Mouse (Mus musculus) gastrocnemius, postnatal 25 days (tissue): ENCODE measurements around the gene H2-Aa. TPM values are rescaled to one million over a fixed set of nuclear protein-coding genes. Genes with fewer than 3 reads are reported as not detected.

Source experiments
- DNase-seq: peaks from one replicate; pipeline ENCODE4 v3.0.0; 2022
- total RNA-seq, 2 experiments: library from RNA; stranded (reverse); gene quantifications; 1 replicate in 1 of 2; 2 replicates in 1 of 2; pipeline ENCODE4 v1.2.3; 2021

H2-Aa gene
- total RNA-seq, 2 experiments from 2014 or later, result 4.4 to 4.5 TPM

DNA sequence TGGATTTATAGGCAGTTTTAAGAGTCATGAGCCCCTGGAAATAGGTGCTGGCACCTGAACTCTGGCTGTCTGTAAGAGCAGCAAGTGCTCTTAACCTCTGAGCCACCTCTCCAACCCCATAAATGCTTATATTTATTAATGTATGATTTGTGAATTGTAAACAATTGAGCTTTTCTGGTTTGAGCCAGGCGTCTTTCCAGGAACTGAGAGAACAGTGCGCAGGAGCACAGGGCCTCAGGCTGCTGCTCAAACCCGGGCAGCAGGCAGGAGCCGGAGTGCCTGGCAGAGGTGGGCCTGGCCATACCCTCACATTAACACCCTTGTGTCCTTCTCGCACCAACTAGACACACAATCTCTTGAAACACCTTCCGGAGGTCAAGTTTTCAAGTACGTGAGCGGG, 12.4 kb upstream of the H2-Aa start:
- DNase-seq, result no peak

DNA sequence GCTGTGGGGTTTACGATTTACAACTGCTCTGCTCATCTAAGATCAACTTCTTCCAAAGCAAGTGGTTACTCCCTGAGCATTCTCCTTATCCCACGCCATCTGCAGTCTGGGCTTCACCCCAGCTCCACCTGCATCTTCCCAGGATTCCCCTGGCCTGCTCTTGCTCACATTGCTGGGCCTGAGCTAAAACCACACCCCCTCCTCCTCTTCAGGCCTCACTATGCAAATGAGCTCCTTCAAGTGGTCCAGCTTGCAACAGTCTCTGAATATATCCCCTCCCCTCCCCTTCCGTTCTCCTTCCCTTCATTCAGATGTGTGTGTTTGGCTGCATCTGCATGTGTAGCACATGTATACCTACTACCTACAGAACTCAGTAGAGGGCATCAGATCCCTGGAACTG, 11.7 kb upstream of the H2-Aa start:
- no peak for DNase-seq

DNA sequence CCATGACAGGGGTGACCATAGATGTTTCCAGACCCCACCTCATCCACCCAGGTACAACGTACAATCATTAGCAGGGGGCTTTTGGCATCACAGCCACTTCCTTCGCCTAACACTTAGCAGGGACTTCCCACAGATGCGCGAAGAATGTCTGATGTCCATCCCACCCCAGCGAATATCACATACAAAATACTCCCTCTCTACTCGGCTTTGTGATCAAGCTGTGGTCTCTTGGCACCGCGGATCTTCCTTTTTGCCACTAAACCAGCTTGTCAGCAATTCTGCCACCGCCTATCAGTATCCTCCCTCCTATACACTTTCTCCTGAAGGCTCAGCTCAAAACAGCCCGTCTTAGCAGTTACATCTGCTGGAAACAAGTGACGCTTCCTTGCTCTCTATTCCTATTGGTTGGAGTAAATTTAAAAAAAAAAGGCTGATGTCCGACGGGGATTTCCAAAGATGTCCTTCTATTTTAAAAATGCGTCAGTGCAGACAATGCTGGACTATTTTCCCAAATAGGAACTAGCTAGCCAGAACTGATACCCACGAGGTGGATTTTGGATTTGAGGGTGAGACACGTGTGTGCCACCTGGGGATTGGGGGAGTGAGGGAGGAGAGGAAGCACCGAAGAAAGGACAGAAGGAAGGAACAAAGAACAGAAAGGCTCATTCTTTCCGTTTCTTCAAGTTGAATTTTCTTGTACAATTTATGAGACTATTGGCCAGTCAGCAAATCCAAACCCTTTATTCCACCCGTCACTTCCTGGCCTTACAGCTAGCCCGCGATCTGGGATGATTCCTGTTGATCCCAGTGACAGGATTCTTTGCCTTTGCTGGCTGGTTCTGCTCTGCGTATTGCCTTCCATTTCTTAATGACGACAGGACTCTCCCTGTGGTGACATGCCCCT, 8.5 kb upstream of the H2-Aa start:
- no peak for DNase-seq

DNA sequence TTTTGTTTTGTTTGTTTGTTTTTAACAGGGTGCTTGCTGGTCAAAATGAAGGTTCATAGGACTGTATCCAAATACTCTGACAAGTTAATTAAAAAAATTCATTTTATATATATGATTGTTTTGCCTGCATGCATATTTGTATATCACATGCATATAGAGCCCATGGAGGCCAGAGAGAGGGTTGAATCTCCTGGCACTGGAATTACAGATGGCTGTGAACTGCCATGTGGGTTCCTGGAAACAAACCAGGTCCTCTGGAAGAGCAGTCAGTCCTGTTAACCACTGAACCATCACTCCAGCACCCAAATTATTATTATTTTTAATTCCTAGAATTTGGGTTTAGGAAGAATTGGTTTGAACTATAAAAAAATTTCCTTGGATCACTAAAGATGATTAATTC, 7.7 kb upstream of the H2-Aa start:
- no peak for DNase-seq

DNA sequence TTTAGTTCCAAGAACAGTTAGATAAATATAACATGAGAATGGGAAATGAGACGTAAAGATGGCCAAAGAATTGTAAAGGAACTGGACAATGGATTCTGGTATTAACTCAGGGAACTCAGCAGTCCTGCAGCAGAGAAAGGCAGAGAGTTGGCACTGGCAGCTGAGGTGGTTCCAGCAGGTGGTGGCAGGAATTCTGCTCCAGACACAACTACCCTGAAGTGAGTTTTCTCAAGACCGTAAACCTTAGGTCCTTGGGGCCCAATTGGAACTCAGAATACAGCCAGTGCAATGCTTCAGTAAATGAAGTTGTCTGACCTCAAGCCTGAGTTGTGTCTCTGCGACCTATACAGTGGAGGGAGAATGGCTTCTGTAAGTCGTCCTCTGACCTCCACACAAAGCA, 6.6 kb upstream of the H2-Aa start:
- DNase-seq, result no peak

DNA sequence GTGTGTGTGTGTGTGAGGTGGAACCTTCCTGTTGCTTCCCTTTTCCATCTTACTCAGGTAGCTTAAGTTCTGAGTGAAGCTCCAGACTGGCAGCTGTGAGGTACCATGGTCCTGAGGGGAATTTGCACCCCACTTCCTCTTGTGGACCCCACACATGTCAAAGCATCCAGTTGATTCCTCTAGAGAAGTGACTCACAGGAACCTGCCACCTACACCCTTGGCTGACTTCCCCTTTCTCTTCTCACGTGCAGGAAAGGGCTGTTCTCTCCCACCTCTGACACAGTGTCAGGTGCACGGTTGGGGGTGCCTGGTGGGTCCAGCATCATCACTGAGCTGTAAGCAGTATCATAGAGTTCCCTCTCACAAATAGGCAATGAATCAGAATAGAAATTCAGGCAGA, 5.9 kb upstream of the H2-Aa start:
- DNase-seq, result no peak

DNA sequence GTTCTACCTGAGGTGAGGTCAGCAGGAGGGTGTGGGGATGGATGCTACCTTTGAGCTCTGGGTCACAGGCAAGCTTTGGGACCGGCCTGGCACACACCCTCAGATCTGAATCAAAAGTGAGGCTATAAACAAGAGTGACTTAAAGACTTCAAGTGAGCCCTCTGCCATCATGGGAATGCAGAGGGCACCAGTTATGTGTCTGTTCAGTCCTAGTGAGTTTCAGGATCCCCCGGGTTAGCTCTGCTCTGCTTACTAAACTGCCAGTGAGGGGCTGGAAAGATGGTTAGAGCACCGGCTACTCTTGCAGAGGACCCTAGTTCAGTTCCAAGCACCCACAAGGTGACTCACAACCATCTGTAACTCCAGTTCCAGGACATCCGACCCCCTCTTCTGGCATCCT, 4.9 kb upstream of the H2-Aa start:
- no peak for DNase-seq

DNA sequence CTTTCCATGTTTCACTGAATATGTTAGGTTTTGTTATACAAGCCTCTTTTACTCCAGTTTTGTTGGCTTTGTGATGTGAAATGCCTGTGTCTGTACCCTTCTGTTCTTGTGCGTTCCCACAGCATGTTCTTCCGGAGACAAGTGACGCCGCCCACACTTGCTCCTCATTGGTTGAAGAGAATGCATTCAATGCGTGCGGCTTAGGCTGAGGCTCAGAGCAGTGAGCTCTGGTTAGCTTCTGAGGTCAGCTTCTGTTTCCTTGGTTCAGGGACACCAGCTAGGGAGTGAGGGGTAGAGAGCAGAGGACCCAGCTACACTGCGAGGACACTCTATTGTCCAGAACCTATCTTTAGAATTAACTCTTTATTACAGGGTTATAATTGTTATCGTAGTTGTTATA, 4.0 kb upstream of the H2-Aa start:
- DNase-seq, result peak; percentile 51

DNA sequence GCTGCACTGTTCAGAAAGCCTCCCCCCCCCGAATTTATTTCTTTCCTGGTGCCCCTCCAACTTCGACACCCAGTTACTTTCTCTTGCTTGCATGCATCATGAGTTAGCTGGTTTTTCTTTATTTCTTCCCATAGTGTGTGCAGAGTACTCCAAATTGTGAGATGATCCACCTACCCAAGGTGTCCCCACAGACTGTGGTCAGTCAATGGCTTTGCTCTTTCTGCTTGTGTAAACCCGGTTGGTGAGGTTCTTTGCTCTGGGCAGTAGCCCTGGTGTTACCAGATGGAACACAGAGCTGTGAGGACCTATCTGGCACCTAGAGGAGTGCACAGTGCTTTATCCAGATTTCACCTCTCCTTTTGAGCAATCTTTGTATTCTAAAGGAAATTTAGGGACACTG, 508 bp upstream of the H2-Aa start:
- no peak for DNase-seq

DNA sequence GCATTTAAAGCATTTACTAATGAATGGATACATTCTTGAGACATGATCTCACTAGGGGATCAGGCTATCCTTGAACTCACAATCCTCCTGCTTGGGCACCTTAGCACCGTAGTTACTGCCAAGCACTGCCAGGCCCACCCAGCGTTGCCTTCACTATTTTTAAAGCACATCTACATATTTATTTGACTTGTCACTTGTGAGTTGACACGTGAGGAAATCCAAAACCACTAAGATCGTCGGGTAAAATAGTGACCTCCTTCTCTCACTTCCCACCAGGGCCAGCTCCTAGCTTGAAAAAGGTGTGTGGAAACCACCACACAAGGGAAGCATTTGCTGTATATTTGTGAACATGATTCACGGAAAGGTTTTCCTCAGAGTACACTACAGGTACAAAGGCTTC, 624 bp downstream of the H2-Aa start:
- DNase-seq, result no peak

DNA sequence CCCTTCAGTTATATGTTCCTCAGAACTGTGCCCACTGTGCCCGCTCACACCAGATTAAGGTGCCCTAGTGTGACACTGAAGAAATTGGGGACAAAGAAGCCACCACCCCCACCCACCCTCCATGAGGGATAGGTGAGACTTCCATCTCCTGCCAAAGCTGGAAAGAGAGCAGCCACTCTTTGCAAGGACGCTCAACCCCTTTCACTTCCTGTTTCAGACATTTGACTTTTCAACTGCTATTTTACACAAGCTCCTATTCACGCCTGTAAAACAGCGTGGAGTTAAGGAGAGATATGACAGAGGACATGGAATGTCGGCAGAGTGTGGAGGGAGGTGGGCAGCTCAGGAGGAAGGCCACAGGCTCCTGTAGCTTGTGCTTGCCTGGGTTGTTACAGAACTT, 1.1 kb downstream of the H2-Aa start:
- DNase-seq, result no peak

DNA sequence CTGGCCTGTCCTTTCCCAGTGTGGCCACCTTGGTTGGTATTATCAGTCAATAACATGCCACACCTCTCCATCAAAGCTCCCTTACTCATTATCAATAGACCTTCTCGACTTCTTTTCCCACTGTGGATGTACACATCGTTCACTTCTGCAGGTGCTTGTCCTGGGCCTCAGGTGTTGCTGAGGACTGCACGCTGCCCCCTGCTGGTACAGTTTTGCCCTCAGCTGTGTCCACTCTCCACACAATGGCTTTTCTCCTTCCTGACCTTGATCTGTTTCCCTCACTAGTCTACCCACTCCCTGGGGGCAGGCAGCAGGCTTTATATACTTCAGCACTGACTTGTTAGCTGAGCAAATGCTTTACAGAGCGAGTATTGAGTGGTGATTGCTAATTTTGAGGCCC, 1.8 kb downstream of the H2-Aa start:
- DNase-seq, result no peak

DNA sequence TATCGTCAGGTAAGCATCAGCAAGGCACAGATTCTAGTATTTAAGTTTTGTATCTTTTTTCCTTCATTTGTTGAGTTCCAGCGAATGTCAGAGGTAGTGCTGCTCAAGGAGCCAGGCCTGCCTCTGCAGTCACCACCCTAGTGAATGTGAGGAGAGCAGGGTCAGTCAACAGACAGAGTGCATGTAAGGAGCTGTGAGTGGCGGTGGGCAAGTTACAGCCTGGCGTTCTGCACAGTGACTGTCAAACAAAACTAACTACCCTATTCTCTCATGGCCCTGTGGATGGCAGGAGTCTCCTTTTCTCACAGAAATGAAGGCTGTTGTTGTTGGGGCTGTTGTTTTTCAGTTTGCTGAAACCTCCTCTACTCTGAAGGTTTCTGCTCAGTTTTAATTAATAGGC, 2.3 kb downstream of the H2-Aa start:
- no peak for DNase-seq

DNA sequence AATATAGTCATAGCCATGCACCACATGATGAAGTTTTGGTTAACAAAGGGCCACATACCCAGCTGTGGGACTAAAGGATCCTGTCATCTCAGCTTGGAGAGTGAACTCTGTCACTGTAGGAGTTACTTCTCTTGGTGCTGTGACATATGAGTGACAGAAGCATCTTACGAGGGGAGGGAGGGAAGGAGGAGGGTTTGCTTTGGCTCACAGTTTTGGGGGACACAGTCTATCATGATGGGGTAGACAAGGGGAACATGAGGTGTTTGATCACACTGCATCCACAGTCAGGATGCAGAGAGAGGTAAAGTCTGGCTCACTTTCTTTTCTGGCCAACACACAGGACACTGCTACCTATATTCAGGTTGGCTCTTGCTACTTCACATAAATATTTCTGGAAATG, 5.8 kb downstream of the H2-Aa start:
- DNase-seq, result no peak

DNA sequence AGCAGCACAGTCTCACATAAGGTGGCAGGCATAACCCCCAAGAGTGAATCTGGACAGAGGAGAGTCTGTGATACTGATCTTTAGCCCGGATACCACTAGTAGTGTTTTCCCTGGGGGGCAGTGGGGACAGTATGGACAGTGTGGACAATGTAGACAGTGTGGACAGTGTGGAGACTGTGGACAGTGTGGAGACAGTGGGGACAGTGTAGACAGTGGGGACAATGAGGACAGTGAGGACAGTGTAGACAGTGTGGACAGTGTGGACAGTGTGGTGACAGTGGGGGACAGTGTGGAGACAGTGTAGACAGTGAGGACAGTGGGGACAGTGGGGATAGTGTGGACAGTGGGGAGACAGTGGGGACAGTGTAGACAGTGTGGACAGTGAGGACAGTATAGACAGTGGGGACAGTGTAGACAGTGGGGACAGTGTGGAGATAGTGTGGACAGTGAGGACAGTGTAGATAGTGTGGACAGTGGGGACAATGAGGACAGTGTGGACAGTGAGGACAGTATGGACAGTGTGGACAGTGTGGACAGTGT, 7.1 kb downstream of the H2-Aa start:
- no peak for DNase-seq

DNA sequence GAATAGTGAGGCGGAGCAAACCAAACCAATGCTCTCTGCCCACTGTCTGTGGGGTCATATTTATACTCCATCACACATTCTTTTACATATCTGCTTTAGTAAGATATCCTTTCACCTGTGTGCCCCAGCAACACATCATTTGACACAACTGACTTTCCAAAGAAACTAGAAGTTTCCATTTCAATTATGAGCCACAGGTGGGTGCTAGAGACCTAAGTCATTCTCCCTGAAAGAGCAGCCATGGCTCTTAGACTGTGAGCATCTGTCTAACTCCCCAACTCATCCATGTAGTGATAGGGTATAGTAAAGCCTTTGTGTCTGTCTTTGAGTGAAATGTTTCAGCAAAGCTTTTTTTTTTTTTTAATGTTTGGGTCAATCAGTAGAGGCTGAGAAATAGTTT, 15.5 kb downstream of the H2-Aa start:
- no peak for DNase-seq

DNA sequence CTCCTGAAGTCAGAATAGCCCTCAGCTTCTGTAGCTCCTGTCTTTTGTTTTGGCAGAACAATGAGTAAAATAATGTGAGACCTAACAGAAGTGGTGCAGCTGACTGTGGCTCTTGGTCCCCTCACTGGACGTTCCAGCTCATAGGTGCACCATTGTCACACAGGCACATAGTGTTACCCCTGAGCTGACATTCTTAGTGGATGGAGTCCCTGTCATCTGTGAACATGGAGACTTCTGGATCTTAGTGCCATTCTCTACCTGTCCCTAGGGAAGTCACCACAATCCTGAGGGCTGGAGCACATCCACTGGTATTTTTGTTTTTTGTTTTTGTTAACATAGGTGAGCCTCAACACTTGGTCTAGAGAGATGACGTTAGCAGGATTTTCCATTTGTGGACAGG, 16.7 kb downstream of the H2-Aa start:
- DNase-seq, result no peak

DNA sequence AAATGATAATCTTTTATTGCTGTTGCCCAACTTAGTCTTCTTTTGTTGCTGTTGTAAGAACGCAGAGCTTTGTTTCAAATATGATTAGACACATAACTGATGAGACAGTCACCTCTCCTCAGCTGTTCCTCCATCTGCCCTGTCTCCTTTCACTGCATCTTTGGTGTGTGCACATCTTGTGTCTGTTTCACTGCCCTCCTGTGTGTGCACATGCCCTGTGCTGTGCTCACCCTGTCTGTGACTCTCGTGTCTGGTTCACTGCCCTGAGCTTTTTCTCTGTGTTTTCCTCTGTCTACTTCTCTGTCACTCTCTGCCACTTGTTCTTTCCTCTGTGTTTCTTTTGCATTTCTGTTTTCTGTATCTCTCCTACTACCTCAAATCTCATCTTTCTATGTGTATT, 17.4 kb downstream of the H2-Aa start:
- DNase-seq, result no peak

DNA sequence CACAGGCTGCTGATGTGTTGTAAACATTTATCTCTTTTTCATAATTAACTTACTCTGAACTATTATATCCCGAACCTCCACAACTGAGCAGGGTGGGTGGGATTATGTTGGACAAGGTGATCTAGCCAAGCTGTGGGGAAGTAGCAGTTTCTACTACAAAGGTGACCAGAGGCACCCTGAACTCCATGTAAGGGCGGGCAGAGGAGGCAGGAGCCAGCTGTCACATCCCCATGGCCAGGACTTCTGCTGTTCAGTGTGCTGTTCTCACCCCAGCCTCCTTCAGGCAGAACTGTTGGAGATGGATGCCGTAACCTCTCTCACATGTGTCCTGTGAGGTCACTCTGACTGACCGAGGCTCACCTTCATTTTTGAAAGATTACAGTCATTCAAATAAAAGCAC, 17.8 kb downstream of the H2-Aa start:
- no peak for DNase-seq

DNA sequence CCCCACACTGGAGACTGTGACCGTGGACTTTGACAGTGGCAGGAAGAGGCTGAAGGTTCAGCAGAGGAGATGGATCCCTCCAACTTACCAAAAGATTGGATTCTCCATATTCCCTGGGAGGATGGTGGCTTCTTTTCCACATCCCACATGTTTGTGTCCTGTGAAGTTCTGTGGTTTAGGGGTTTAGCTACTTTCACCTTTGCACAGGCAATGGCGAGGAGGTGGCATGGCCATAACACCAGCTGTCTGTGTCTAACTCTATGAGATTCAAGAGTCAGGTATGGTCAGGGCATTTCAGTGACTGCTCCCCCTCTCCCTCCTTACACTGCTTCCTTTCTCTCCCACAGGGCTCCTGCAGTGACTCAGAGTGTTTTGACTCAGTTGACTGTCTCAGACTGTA, 18.9 kb downstream of the H2-Aa start:
- no peak for DNase-seq

DNA sequence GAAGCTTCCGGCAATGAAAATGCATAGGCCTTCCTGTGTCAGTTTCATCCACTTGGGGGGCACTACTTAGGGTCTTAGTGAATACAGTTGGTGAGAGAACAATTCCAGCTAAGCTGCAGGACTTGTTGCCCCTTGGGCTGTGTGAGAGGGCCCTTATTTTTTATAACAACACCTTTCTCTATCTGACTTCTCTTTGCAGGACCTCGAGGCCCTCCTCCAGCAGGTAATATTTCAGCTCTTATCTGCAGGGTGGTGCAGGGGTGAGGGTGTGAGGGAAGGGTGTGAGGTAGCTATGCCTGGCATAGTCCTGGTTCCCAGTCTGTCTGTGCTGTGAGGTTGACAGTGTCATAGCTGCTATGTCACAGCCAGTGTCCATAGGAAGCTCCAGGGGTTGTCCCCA, 19.4 kb downstream of the H2-Aa start:
- DNase-seq, result no peak

DNA sequence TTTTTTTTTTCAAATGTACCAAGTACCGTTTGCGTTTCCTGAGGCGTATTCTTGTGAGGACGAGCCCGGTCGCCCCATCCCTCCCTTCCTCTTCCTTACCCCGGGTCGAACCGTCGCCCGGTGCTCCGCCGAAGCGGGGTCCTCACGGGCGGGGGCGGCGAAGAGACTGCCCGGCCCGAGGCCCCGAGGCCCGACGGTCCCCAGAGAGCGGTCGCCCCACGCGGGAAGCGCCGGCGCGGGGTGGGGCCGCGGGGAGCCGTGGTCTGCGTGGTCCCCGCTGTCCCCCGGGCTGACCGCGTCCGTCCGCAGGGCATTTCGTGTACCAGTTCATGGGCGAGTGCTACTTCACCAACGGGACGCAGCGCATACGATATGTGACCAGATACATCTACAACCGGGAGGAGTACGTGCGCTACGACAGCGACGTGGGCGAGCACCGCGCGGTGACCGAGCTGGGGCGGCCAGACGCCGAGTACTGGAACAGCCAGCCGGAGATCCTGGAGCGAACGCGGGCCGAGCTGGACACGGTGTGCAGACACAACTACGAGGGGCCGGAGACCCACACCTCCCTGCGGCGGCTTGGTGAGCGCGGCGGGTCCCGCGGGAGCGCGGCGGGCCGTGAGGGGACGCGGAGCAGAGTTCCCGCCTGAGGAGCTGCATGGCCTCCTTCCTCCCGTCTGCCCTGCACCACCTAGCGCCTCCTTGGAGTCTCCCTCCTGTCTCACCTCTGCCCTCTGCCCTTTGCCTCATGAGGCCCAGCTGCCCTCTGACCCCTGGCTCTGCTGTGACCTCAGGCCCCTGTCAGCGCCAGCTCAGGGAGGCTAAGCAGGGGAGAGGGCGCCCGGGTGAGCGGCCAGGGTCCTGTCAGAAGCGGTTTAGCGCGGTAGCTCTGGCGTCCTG, 22.9 kb downstream of the H2-Aa start:
- no peak for DNase-seq

DNA sequence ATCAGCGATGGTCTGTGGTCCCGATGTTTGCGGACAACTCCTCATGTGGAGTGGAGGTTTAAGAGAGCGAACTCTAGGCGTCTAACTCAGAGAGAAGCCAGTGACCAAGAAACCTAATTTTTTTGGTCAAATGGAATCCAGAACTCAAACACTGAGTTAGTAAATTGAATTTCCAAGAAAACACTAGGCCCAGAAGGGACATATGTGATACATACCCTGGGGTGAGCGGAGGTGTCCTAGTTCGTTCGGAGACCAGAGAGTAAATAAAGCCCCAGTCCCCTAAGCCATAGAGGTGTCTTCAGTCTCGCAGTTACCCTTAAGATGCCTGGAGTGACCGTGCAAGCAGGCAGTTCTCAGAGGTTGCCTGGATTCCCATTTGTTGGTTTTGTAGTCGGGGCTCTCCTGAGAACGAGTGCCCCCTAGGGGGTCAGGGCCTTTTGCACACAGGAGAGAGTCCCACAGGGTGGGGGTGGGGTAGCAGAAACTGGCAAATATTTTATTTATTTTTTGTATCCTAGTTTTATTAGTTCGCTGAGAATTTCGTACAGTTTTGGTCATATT, 23.7 kb downstream of the H2-Aa start:
- no peak for DNase-seq
